Mouse (Mus musculus): ENCODE measurements around the gene Nkd1.

DNA sequence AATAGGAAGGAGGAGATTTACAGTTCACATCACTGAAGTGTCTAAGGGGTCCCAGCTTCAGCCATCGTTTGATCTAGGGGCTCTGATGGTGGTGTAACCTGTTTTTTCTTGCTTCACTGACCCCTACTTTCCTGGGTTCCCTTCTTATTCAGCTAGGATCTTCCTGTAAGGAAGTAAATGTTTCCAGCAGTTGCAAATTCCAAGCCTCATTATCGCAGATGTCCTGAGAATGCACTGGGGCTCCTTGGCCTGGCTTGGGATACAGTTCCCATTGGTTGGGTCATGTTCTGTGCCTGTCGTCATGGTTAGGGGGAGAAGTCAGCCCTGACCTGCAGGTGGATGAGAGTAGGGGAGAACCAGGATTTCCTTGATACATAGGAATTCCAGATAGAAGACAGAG, 40.2 kb downstream of the Nkd1 start:
- no peak for TF ChIP-seq CTCF (IDR thresholded peaks at IDR 0.05)
- TF ChIP-seq POLR2A (IDR thresholded peaks at IDR 0.05; ENCODE audit: insufficient read depth, low read depth, low read length), result no peak
- TF ChIP-seq EP300 (IDR thresholded peaks at IDR 0.05; ENCODE audit: insufficient read depth, low read depth, low read length), result no peak

Measured in heart, adult 2 months (tissue).